Mouse (Mus musculus): Measurements from ENCODE around the gene Nrxn2. TPM values are rescaled to one million over a fixed set of nuclear protein-coding genes. Genes with fewer than 3 reads are reported as not detected.

Nrxn2 gene
- 0.49 TPM for total RNA-seq (2023)

DNA sequence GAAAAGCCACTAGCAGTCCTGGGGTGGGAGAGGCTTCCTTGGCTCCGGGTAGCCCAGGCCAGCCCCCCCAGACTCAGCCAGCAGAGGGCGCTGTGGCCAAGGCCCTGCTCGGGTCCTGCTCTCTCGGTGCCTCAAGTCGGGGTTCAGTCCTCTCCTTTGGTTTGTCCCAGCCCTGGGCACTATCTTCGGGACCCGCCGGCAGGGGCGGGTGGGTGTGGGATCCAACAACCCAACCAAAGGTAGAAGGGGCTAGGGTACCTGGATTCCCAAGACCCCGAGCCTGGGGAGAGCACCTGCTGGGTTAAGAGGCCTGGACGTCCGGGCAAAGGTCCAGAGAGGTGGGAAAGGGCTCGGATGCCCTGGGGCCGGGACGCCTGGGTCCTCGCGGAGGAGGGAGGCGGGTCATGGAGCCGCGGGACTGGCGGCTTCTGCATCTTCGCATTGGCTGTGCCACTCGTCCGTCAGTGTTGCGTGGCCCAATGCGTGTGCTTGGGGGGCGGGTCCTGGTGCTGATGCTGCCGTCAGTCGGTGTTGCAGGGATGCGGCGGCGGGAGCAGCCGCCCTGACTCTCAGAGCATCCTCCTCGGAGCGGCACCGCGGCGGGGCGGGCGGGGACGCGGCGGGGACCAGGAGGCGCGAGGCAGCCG lies at the start of gene Nrxn2:
TSS of gene Nrxn2 (plus strand) at position 499 of the 647 bp plus-strand sequence.

DNA sequence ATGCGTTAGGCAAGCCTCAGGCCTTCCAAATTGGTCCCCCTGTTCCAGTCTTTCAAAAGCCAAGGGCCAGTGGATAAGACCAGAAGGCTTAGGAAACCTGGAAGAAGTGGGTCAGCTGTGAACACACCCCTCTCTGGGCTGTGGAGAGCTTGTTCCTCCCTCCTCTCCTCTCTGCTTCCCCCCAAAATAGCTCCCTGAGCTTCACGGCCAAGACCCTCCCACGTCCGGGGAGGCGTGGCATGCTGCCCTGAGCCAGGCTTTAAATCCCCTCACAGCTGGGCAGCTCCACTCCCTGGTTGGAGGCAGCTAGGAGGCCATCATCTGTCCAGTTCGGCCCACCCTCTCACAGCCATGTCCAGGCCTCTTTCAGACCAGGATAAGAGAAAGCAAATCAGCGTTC lies 34.4 kb upstream of the Nrxn2 start, which contains the start of gene Pygm:
TSS of gene Pygm (plus strand) at position 272 of the 400 bp plus-strand sequence.

DNA sequence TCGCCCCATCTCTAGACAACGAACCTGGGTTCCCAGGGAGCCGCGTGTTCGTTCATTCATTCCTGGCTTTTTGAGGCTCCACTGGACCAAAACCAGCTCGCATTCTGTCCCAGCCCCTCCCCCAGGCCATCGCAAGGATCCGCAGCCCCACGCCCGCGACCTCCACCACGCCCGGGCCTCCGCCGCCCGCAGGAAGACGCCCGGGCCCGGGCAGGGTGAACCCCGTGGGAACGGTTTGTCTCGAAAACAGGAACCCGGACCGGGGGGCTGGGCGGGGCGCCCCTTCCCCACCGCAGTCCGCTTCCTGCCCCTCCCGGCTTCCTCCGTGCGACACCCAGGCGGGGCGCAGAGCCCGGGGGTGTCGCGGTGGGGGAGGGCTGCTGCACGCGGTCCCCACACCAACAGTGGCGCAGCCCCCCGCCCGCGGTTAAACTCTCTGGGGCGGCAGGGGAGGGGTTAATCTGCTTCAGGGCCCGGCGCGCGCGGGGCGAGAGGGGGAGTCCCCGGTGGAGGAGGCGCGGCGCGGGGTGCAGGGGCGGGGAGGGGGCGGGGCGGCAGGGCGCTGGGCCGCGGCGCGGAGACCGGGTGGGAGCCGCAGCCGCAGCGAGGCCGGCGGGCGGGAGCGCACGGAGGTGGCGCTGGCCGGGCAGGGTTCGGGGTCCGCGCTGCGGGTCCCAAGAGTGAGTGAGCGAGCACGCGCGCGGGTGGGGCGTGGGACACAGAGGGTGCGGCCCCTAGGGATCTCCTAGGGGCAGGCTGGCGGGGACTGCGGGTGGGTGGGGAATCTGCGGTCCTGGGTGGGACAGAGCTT lies 19.0 kb upstream of the Nrxn2 start, which contains the start of gene Rasgrp2:
TSS of gene Rasgrp2 (plus strand) at position 56 of the 811 bp plus-strand sequence.

DNA sequence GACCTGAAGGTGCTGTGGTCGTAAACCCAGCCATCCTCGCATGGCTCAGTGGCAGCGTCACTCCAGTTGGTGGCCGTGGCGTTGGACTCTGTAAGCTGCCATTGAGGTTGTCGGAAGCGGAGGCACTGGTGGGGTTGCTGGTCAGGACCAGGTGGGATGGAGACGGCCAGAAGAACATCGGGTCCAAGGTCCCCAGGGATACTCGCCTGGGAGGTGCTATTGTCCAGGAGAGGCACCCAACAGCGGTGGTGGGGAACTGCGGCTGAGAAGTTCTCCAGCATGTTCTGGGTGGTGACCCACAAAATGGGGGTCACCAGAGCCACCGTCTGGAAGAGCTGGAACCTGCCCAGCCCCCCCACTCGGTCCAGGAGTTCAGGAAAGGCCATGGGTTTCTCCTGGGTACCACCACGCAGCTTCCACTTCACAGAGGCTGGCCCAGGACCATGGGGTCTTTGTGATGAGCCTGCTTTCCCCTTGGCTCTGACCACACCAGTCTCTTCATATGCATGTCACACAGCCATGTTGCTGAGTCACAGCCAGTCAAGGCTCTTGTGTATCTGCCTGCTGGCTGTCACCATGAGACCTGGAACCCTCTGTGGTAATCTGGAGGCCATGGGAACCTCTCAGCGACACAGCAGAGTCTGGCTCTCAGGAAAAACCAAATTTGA lies 124.0 kb downstream of the Nrxn2 start, which contains the start of gene Slc22a12:
TSS of gene Slc22a12 (minus strand) at position 666 of the 668 bp plus-strand sequence.

Other genes with a start within 250 kb of the Nrxn2 start
- not detected for gene Majin, start 234.3 kb upstream of the Nrxn2 start, total RNA-seq (2023)
- gene Gpha2, start 192.4 kb upstream of the Nrxn2 start, total RNA-seq (2023): not detected
- 21.7 TPM for gene Ppp2r5b, start 182.9 kb upstream of the Nrxn2 start, total RNA-seq (2023)
- 156 TPM for gene Atg2a, start 177.1 kb upstream of the Nrxn2 start, total RNA-seq (2023)
- 86.5 TPM for gene Ehd1, start 142.0 kb upstream of the Nrxn2 start, total RNA-seq (2023)
- 9.1 TPM for gene Cdc42bpg, start 112.3 kb upstream of the Nrxn2 start, total RNA-seq (2023)
- gene Men1, start 83.8 kb upstream of the Nrxn2 start, total RNA-seq (2023): 46.4 TPM
- gene Map4k2, start 77.6 kb upstream of the Nrxn2 start, total RNA-seq (2023): 585 TPM
- 936 TPM for gene Sf1, start 55.0 kb upstream of the Nrxn2 start, total RNA-seq (2023)
- gene Pygm, start 34.3 kb upstream of the Nrxn2 start, total RNA-seq (2023): 20.2 TPM
- 721 TPM for gene Rasgrp2, start 19.4 kb upstream of the Nrxn2 start, total RNA-seq (2023)
- gene Slc22a12, start 124.3 kb downstream of the Nrxn2 start, total RNA-seq (2023): not detected